Mouse (Mus musculus): ENCODE data around the gene Snrpa.

GRCm38 (mm10) chr7:27197634-27198033 lies 1.6 kb upstream of the Snrpa start:
- TF ChIP-seq POLR2A (IDR thresholded peaks at IDR 0.05; ENCODE audit: control insufficient read depth, extremely low read depth, insufficient read depth, low read length, poor library complexity), result no peak
- TF ChIP-seq CTCF (IDR thresholded peaks at IDR 0.05; ENCODE audit: borderline replicate concordance, control insufficient read depth, extremely low read depth, insufficient read depth, low read length, poor library complexity), result no peak

All from thymus, adult 2 months (tissue).